Mouse (Mus musculus): Measurements from ENCODE around the gene Cetn4.

DNA sequence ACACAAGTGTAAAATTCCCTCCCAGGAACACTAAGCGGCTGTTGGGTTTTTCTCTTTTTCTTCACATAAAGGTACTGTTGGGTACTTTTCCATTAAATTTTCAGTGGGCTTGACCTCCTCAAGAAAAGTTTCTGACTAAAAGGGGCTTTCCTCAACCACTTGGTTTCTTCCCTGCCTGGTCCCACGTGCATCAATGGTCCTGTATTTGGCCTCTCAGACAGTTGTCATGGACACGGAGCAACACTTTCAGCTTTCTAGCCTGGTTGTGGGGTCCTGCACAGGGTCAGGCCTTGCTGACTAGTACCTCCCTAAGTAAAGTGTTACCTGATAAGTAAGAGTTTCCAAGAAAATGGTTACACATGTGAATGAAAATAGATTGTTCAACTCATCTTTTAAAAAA lies 13.0 kb downstream of the Cetn4 start:
- TF ChIP-seq GATA1 (IDR thresholded peaks at IDR 0.05; ENCODE audit: borderline replicate concordance, low read length): no peak
- no peak for TF ChIP-seq FLI1 (IDR thresholded peaks at IDR 0.05; ENCODE audit: low read length)
